Mouse (Mus musculus) A20 (cell line): ENCODE data around the gene Micall2.

Experiments used
- DNase-seq: peaks from one replicate; pipeline ENCODE4 v3.0.0-alpha.2; 2011; ENCODE audit warnings: low read depth, low spot score

Gene Micall2

DNA sequence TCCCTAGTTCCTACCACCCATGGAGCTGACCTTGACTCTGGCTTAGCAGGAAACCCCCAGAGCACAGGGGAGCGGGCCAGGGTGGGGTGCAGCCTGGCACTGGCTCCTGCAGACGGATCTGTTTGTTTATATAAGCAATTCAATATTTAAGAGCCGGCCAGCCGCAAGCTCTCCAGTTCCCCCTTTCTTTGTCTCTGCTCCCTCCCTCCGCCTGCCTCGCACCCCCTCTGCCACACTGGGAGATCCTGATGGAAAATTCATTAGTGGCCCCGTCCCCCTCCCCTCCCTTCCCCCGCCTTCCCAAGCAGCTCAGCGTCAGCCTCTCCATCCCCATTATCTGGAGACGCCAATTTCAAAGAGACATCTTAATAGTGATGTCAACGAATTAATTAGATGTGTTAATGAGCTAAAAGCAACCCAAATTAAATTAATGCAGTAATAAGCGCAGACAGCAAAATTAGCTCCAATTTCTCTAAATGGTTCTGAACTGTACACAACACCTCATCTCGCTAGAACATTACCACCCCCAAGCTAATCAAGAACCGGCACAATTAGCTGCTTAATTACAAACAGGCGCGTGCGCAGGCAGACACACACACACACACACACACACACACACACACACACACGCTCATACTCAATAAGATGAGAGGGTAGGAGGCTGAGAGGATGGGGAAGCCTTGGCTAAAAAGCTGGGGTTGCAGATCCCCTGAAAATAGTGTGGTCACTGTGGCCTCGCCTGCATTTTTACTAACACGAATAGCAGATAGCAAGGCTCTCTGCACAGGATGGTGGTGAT is 54.1 kb downstream of the Micall2 start:
- no peak for DNase-seq

DNA sequence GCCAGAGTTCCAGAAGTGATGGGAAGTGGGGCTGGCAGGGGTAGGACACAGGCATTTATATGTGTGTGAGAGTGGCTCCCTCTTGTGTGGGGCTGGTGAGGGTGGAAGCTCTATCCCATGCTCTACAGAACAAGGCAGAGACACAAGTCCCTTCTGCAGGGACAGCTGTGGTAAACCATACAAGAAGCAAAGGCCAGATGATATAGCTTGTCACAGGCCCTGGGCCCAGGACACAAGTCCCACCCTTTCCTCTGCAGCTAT is 60.5 kb downstream of the Micall2 start:
- DNase-seq = no peak

DNA sequence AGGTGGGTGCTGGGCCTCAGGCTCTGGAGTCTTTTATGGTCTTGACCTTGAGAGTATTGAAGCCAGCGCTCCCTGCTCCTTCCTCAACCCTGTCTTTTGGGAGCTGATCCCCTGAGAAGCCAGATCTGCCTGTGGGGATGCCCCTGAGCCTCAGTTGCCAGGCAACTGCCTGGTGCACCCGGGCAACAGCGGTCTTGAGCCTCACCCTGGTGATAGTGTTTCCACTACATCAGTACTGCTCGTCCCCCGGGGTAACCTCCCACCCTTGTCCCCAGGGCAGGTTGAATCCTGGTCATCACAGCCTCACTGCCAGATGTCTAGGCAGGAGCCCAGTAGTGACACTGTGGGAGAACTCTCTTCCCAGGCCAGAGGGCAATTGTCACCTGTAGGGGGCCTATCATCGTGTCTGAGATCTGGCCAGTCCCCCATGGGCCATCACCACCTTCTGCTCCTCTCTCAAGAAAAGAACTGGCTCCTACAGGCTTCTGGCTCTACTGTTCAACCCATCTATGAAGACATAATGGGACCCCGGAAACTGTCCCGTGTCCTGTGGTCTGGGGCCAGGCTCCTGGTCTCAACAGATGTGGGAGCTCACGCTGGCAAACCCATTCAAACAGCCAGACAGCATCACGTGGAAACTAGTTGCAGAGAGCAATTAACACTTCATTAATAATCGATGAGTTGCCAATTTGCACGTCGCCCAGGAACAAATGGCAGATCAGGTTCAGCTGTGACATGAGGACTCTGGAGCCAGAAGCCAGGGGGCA is 61.0 kb downstream of the Micall2 start:
- no peak for DNase-seq

DNA sequence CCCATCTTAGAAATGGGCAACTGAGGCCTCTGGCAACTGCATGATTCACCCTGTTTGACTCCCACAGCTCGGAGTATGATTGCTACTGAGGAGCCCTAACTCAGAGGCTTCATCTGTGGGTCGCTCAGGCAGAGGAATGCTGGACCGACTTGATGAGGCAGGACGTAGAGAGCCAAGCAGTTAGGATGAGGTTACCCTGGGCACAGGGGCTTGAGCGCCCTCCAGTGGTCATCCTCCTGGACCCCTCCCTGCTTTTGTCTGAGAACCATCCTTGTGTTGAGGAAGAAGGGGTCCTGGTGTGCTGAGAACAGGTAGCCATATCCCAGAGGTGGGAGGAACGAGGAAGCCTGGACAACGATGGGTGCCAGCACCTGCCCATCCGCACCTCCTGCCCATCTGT is 66.8 kb downstream of the Micall2 start:
- DNase-seq = peak; percentile 38

DNA sequence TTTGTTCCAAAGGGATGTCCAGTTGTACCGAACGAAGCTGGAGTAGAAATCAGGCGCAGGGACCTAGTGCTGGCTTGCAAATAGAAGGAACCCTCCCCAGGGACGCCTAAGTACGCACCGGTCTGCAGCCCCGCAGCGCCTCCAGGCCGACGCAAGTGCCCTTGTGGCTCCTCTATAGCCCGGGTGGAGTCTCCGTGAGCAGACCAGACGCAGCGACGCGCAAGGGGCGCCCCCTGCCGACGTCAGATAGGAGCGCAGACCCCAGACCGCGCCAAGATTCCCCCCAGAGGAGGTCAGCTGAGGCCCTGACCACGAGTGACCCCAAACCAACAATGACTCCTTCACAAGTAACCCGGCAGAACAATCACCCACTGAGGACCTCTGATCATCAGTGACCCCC is 67.6 kb downstream of the Micall2 start:
- peak; percentile 63 for DNase-seq

DNA sequence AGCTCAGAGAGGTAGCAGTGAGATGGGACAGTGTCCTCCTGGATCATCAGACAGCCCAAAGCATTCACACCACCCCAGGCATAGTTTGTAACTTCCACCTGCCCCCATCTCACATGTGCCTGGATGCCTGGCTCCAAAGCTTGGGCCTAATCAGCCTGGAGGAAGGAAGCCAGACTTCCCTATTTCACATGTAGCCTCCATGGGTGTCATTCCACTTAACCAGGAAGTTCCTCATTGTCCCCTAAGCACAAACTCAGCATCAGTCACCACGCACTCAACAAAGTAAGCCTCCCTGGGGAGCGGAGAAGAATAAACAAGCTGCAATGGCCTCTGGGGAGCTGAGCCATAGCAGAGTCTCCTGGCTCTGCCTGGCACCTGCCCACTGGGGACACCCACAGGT is 69.6 kb downstream of the Micall2 start:
- no peak for DNase-seq

DNA sequence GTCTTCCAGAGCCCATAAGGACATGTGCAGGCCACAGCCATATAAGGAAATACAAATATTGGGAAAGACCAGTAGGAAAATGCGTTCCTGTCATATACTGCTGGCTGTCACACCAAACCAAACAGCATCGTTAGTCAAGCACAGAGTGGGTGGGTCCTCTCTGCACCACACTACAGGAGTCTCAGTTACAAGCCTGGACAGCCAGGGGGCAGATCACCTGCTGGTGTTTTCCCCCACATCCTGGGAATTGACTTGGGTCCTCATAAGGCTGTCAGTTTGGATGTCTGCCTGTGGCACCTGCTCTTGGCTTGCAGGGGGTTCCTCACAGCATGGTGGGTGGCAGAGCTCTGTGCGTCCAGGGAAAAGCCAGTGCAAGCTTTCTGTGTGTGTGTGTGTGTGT is 70.8 kb downstream of the Micall2 start:
- no peak for DNase-seq

DNA sequence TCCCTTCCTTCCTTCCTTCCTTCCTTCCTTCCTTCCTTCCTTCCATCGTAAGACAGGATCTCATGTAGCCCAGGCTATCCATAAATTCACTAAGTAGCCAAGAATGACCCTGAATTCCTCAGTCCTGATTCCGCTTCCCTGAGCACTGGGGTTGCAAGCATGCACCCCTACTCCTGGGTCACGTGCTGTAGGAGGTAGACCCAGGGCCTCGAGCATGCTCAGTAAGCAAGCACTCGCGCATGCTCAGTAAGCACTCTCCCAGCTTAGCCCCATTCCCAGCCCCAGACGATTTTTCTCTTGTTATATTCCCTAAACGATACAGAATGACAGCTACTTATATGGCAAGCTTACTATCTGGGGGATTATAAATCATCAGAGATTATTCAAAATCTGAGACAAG is 74.4 kb downstream of the Micall2 start:
- no peak for DNase-seq

DNA sequence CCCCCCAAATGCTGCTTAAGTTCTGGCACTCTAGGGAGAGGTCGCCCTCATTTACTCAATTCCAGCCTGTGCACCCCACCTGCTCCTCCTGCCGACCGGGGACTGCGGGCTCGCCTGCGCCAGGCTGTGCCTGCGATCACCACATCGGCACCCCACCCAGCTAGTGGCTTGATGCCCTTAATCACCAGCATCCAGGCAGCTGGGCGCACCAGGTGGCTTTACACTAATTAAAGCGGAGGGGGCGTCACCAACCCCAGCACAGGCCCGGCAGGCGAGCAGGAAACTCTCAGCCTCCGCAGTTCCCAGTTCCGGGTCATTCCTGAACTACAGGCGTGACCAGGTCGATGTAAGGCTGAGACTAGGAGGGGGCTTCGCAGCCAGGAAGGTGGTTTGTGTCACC is 76.8 kb downstream of the Micall2 start:
- no peak for DNase-seq

DNA sequence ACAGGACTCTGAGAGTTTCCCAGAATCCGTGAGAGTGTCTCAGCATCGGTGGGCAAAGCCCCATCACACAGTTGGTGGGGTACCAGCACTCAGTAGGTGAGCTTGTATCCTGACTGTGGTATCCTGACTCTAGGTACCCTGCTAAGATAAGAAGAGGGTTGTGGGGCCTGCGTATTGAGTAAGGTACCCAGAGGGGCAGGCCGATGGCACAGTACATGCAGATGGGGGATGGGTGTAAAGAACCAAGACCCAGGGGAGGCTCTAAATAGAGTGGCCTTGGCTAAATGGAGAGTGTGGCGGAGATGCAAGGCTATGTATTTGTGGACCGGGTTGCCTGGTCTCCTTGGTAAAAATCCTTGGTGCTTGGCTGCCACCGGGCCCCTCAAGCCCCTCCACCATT is 77.3 kb downstream of the Micall2 start:
- no peak for DNase-seq

DNA sequence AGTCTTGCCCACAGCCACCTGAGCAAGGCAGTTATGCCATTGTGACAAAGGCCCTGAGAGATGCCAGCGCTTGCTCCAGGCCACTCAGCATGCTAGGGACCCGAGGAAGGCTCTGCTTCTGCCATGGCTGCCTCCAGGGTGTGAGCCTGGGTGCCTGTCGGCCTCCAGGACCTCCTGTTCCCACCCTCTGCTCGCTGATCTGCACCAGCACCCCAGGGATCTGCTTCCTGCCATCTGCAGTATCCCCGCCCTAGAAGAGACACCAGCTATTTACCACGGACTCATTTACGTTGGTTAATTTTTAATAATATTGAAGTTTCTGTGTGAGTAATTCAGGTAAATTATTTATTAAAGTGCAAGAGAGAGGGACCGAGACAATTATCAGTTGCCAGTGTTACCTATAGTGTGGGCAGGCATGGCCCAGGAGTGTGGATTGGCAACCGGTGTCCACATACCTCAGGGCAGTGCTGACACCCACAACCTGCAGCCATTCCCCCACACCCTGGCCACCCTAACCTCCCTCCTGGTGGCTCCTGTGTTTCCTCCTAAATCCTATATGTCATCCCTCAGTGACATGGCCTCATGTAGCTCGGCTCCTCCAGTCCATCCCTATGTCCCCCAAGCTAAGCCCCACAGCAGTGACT is 78.1 kb downstream of the Micall2 start:
- no peak for DNase-seq
